Mouse (Mus musculus) left cerebral cortex, postnatal 25 days (tissue): ENCODE results near the gene Hand2. TPM values are rescaled to one million over a fixed set of nuclear protein-coding genes. Genes with fewer than 3 reads are reported as not detected.

Experiments
- DNase-seq, 2 experiments: peaks; one replicate each; pipeline ENCODE4 v3.0.0; 2022; ENCODE audit warnings: low spot score in 2 of 2, mixed read lengths in 1 of 2
- intact Hi-C: fragments of 180-260 bp; cut with DNase I; formaldehyde crosslinking; loops from one replicate; pipeline ENCODE4 v1.15.1; 2025
- total RNA-seq, 2 experiments: library from RNA; stranded (reverse); gene quantifications; 2 replicates each; pipeline ENCODE4 v1.2.3; 2021

The Hand2 gene
- total RNA-seq, 2 experiments from 2014 or later, result not detected

- intact Hi-C loops, result no loop called here
- no peak for DNase-seq
These were observed 16.7 kb downstream of the Hand2 start for GRCm38 (mm10) chr8:57337271-57338030.

GRCm38 (mm10) chr8:57339711-57340650, 19.2 kb downstream of the Hand2 start:
- intact Hi-C loops, result no loop called here

GRCm38 (mm10) chr8:57340840-57341540, 20.2 kb downstream of the Hand2 start:
- intact Hi-C loops, result no loop called here
- no peak for DNase-seq

More at GRCm38 (mm10) chr8:57339711-57340650, 19.2 kb downstream of the Hand2 start:
- no peak for DNase-seq

- intact Hi-C loops, result no loop called here
- DNase-seq, result no peak
These were observed 20.7 kb downstream of the Hand2 start for GRCm38 (mm10) chr8:57341541-57341840.

- intact Hi-C loops, result no loop called here
- DNase-seq, result no peak
These were observed 21.8 kb downstream of the Hand2 start for GRCm38 (mm10) chr8:57342386-57343090.

- no peak for DNase-seq
- intact Hi-C loops, result no loop called here
These were observed 23.0 kb downstream of the Hand2 start for GRCm38 (mm10) chr8:57343731-57344315.

GRCm38 (mm10) chr8:57344956-57345870, 24.4 kb downstream of the Hand2 start:
- intact Hi-C loops, result loop anchor here (5.0 kb wide), 1 partner anchor 33 kb away; no protein-coding TSS in a partner anchor
- DNase-seq, result no peak

- intact Hi-C loops, result loop anchor here (5.0 kb wide), 1 partner anchor 34 kb away; no protein-coding TSS in a partner anchor
- DNase-seq, result no peak
These were observed 25.6 kb downstream of the Hand2 start for GRCm38 (mm10) chr8:57346371-57346770.

GRCm38 (mm10) chr8:57347141-57347540, 26.4 kb downstream of the Hand2 start:
- no peak for DNase-seq
- intact Hi-C loops, result loop anchor here (5.0 kb wide), 1 partner anchor 35 kb away; no protein-coding TSS in a partner anchor

- DNase-seq, result no peak
- intact Hi-C loops, result loop anchor here (5.0 kb wide), 1 partner anchor 36 kb away; no protein-coding TSS in a partner anchor
These were observed 27.5 kb downstream of the Hand2 start for GRCm38 (mm10) chr8:57348251-57348650.

GRCm38 (mm10) chr8:57348866-57349520, 28.2 kb downstream of the Hand2 start:
- no peak for DNase-seq
- intact Hi-C loops, result loop anchor here (5.0 kb wide), 1 partner anchor 37 kb away; no protein-coding TSS in a partner anchor

- intact Hi-C loops, result loop anchor here (2.0 kb wide), 1 partner anchor 73 kb away; no protein-coding TSS in a partner anchor
- DNase-seq, result no peak
These were observed 31.1 kb downstream of the Hand2 start for GRCm38 (mm10) chr8:57351861-57352260.

- DNase-seq, result no peak
- intact Hi-C loops, result loop anchor here (2.0 kb wide), 1 partner anchor 71 kb away; no protein-coding TSS in a partner anchor
These were observed 32.8 kb downstream of the Hand2 start for GRCm38 (mm10) chr8:57353346-57354305.

- intact Hi-C loops, result no loop called here
- no peak for DNase-seq
These were observed 34.1 kb downstream of the Hand2 start for GRCm38 (mm10) chr8:57354876-57355275.

- no peak for DNase-seq
- intact Hi-C loops, result no loop called here
These were observed 35.9 kb downstream of the Hand2 start for GRCm38 (mm10) chr8:57356529-57357325.
